Mouse (Mus musculus): ENCODE results near the gene Tap1. TPM values are rescaled to one million over a fixed set of nuclear protein-coding genes. Genes with fewer than 3 reads are reported as not detected.
"Not testable (repeated sequence)": the region's sequence is repeated elsewhere in the genome, so short reads cannot be mapped to it uniquely, and the experiment has no call there.

Tap1 gene
- polyA plus RNA-seq, 1 experiment from 2014 or later = 7.0 TPM

GRCm38 (mm10) chr17:34218675-34219074, 31.3 kb downstream of the Tap1 start:
- Histone ChIP-seq H3K36me3 (ENCODE audit: control insufficient read depth, insufficient read depth, low read length) (no peaks in the 10 kb centered on the region), H3K4me1 (replicated peaks; ENCODE audit: control insufficient read depth, insufficient read depth) (no peaks in the 10 kb centered on the region), H3K9ac (ENCODE audit: low read length) (no peak overlapping the region), H3K27ac (replicated peaks) (no peak overlapping the region), H3K27me3 (ENCODE audit: control insufficient read depth, insufficient read depth, low read length) (no peaks in the 10 kb centered on the region), H3K9me3 (ENCODE audit: control insufficient read depth, low read length) (no peaks in the 10 kb centered on the region), H3K4me2 (replicated peaks; ENCODE audit: low read depth) (no peak overlapping the region; the same call in 1 of the 2 replicates), H3K4me3 (ENCODE audit: low read depth, low read length) (no peak overlapping the region)
- peak; percentile 54 for DNase-seq (ENCODE audit: low spot score)
- TF ChIP-seq CTCF (IDR thresholded peaks at IDR 0.05; ENCODE audit: low read depth) (no peak), EP300 (optimal IDR thresholded peaks at IDR 0.05) (no peak)
- ATAC-seq (ENCODE audit: low FRiP score, low TSS enrichment) = peak; percentile 91
- 73% methylated on average over 11 of the region's 11 CpGs for WGBS

- TF ChIP-seq CTCF (IDR thresholded peaks at IDR 0.05; ENCODE audit: low read depth) = peak; percentile 63
- not testable (repeated sequence) for H3K27ac ChIP-seq (replicated peaks); H3K4me2 ChIP-seq (replicated peaks; ENCODE audit: low read depth); H3K27me3 ChIP-seq (ENCODE audit: control insufficient read depth, insufficient read depth, low read length); H3K4me3 ChIP-seq (ENCODE audit: low read depth, low read length); H3K36me3 ChIP-seq (ENCODE audit: control insufficient read depth, insufficient read depth, low read length); H3K4me1 ChIP-seq (replicated peaks; ENCODE audit: control insufficient read depth, insufficient read depth); H3K9ac ChIP-seq (ENCODE audit: low read length); H3K9me3 ChIP-seq (ENCODE audit: control insufficient read depth, low read length)
- DNase-seq (ENCODE audit: low spot score) (peak; percentile 35), ATAC-seq (ENCODE audit: low FRiP score, low TSS enrichment) (peak; percentile 53; the same call in 1 of the 2 replicates)
- 90% methylated on average over 7 of the region's 11 CpGs for WGBS
Observed at GRCm38 (mm10) chr17:34219096-34219495, 31.7 kb downstream of the Tap1 start.

- H3K4me3 ChIP-seq (ENCODE audit: low read depth, low read length); H3K9me3 ChIP-seq (ENCODE audit: control insufficient read depth, low read length); DNase-seq (ENCODE audit: low spot score); H3K27me3 ChIP-seq (ENCODE audit: control insufficient read depth, insufficient read depth, low read length); H3K9ac ChIP-seq (ENCODE audit: low read length); H3K36me3 ChIP-seq (ENCODE audit: control insufficient read depth, insufficient read depth, low read length); ATAC-seq (ENCODE audit: low FRiP score, low TSS enrichment); H3K27ac ChIP-seq (replicated peaks); H3K4me1 ChIP-seq (replicated peaks; ENCODE audit: control insufficient read depth, insufficient read depth); H3K4me2 ChIP-seq (replicated peaks; ENCODE audit: low read depth): not testable (repeated sequence)
- WGBS = 92% methylated on average over 3 of the region's 7 CpGs
Observed at GRCm38 (mm10) chr17:34219801-34220200, 32.4 kb downstream of the Tap1 start.

- H3K27me3 ChIP-seq (ENCODE audit: control insufficient read depth, insufficient read depth, low read length); H3K4me2 ChIP-seq (replicated peaks; ENCODE audit: low read depth); ATAC-seq (ENCODE audit: low FRiP score, low TSS enrichment); DNase-seq (ENCODE audit: low spot score); H3K27ac ChIP-seq (replicated peaks); H3K9ac ChIP-seq (ENCODE audit: low read length); H3K9me3 ChIP-seq (ENCODE audit: control insufficient read depth, low read length); H3K36me3 ChIP-seq (ENCODE audit: control insufficient read depth, insufficient read depth, low read length); H3K4me1 ChIP-seq (replicated peaks; ENCODE audit: control insufficient read depth, insufficient read depth); H3K4me3 ChIP-seq (ENCODE audit: low read depth, low read length): not testable (repeated sequence)
- WGBS = 100% methylated on average over 4 of the region's 16 CpGs
Observed at GRCm38 (mm10) chr17:34220401-34220800, 33.0 kb downstream of the Tap1 start.

- DNase-seq (ENCODE audit: low spot score) (no peak), ATAC-seq (ENCODE audit: low FRiP score, low TSS enrichment) (no peak)
- Histone ChIP-seq H3K4me3 (ENCODE audit: low read depth, low read length) (no peak overlapping the region), H3K9ac (ENCODE audit: low read length) (no peak overlapping the region), H3K4me2 (replicated peaks; ENCODE audit: low read depth) (no peak overlapping the region), H3K27me3 (ENCODE audit: control insufficient read depth, insufficient read depth, low read length) (no peaks in the 10 kb centered on the region), H3K4me1 (replicated peaks; ENCODE audit: control insufficient read depth, insufficient read depth) (no peaks in the 10 kb centered on the region), H3K36me3 (ENCODE audit: control insufficient read depth, insufficient read depth, low read length) (no peaks in the 10 kb centered on the region), H3K27ac (replicated peaks) (no peak overlapping the region), H3K9me3 (ENCODE audit: control insufficient read depth, low read length) (no peaks in the 10 kb centered on the region)
- 93% methylated on average over 3 of the region's 3 CpGs for WGBS
- no peak for TF ChIP-seq EP300 (optimal IDR thresholded peaks at IDR 0.05)
- TF ChIP-seq CTCF (IDR thresholded peaks at IDR 0.05; ENCODE audit: low read depth) = no peak
Observed at GRCm38 (mm10) chr17:34224816-34225215, 37.5 kb downstream of the Tap1 start.

GRCm38 (mm10) chr17:34225426-34225825, 38.1 kb downstream of the Tap1 start:
- Histone ChIP-seq H3K27me3 (ENCODE audit: control insufficient read depth, insufficient read depth, low read length) (no peaks in the 10 kb centered on the region), H3K9ac (ENCODE audit: low read length) (no peak overlapping the region), H3K4me1 (replicated peaks; ENCODE audit: control insufficient read depth, insufficient read depth) (no peaks in the 10 kb centered on the region), H3K4me2 (replicated peaks; ENCODE audit: low read depth) (no peak overlapping the region), H3K27ac (replicated peaks) (no peak overlapping the region), H3K36me3 (ENCODE audit: control insufficient read depth, insufficient read depth, low read length) (no peaks in the 10 kb centered on the region), H3K4me3 (ENCODE audit: low read depth, low read length) (no peak overlapping the region), H3K9me3 (ENCODE audit: control insufficient read depth, low read length) (no peaks in the 10 kb centered on the region)
- ATAC-seq (ENCODE audit: low FRiP score, low TSS enrichment) = no peak
- TF ChIP-seq EP300 (optimal IDR thresholded peaks at IDR 0.05) (no peak), CTCF (IDR thresholded peaks at IDR 0.05; ENCODE audit: low read depth) (no peak)
- no peak for DNase-seq (ENCODE audit: low spot score)
- 95% methylated on average over 8 of the region's 8 CpGs for WGBS

- DNase-seq (ENCODE audit: low spot score); H3K4me2 ChIP-seq (replicated peaks; ENCODE audit: low read depth); H3K27ac ChIP-seq (replicated peaks); H3K4me3 ChIP-seq (ENCODE audit: low read depth, low read length); H3K4me1 ChIP-seq (replicated peaks; ENCODE audit: control insufficient read depth, insufficient read depth); H3K9ac ChIP-seq (ENCODE audit: low read length); H3K27me3 ChIP-seq (ENCODE audit: control insufficient read depth, insufficient read depth, low read length); H3K9me3 ChIP-seq (ENCODE audit: control insufficient read depth, low read length); H3K36me3 ChIP-seq (ENCODE audit: control insufficient read depth, insufficient read depth, low read length); ATAC-seq (ENCODE audit: low FRiP score, low TSS enrichment): not testable (repeated sequence)
- WGBS = 96% methylated on average over 12 of the region's 23 CpGs
Observed at GRCm38 (mm10) chr17:34225911-34226310, 38.6 kb downstream of the Tap1 start.

- H3K9me3 ChIP-seq (ENCODE audit: control insufficient read depth, low read length); H3K4me2 ChIP-seq (replicated peaks; ENCODE audit: low read depth); H3K27ac ChIP-seq (replicated peaks); ATAC-seq (ENCODE audit: low FRiP score, low TSS enrichment); H3K36me3 ChIP-seq (ENCODE audit: control insufficient read depth, insufficient read depth, low read length); H3K4me3 ChIP-seq (ENCODE audit: low read depth, low read length); H3K4me1 ChIP-seq (replicated peaks; ENCODE audit: control insufficient read depth, insufficient read depth); H3K9ac ChIP-seq (ENCODE audit: low read length); DNase-seq (ENCODE audit: low spot score); H3K27me3 ChIP-seq (ENCODE audit: control insufficient read depth, insufficient read depth, low read length): not testable (repeated sequence)
- WGBS = 92% methylated on average over 5 of the region's 9 CpGs
Observed at GRCm38 (mm10) chr17:34230971-34231370, 43.6 kb downstream of the Tap1 start.

GRCm38 (mm10) chr17:34232021-34232420, 44.7 kb downstream of the Tap1 start:
- not testable (repeated sequence) for ATAC-seq (ENCODE audit: low FRiP score, low TSS enrichment); H3K4me2 ChIP-seq (replicated peaks; ENCODE audit: low read depth); DNase-seq (ENCODE audit: low spot score); H3K4me1 ChIP-seq (replicated peaks; ENCODE audit: control insufficient read depth, insufficient read depth); H3K27ac ChIP-seq (replicated peaks); H3K9ac ChIP-seq (ENCODE audit: low read length); H3K27me3 ChIP-seq (ENCODE audit: control insufficient read depth, insufficient read depth, low read length); H3K4me3 ChIP-seq (ENCODE audit: low read depth, low read length); H3K9me3 ChIP-seq (ENCODE audit: control insufficient read depth, low read length); H3K36me3 ChIP-seq (ENCODE audit: control insufficient read depth, insufficient read depth, low read length)
- WGBS = 100% methylated on average over 2 of the region's 7 CpGs

Data from stomach, postnatal 0 days (tissue).